Mouse (Mus musculus) thymus, postnatal 4 days (tissue): ENCODE results near the gene Krr1.
"Not testable (repeated sequence)": the region's sequence is repeated elsewhere in the genome, so short reads cannot be mapped to it uniquely, and the experiment has no call there.

Experiments
- DNase-seq: peaks from one replicate; pipeline ENCODE4 v3.0.0; 2021

The Krr1 gene

GRCm38 (mm10) chr10:111983070-111983469 is 10.6 kb downstream of the Krr1 start:
- no peak for DNase-seq

- DNase-seq, result no peak
These were observed 14.0 kb downstream of the Krr1 start for GRCm38 (mm10) chr10:111986453-111986852.

DNA sequence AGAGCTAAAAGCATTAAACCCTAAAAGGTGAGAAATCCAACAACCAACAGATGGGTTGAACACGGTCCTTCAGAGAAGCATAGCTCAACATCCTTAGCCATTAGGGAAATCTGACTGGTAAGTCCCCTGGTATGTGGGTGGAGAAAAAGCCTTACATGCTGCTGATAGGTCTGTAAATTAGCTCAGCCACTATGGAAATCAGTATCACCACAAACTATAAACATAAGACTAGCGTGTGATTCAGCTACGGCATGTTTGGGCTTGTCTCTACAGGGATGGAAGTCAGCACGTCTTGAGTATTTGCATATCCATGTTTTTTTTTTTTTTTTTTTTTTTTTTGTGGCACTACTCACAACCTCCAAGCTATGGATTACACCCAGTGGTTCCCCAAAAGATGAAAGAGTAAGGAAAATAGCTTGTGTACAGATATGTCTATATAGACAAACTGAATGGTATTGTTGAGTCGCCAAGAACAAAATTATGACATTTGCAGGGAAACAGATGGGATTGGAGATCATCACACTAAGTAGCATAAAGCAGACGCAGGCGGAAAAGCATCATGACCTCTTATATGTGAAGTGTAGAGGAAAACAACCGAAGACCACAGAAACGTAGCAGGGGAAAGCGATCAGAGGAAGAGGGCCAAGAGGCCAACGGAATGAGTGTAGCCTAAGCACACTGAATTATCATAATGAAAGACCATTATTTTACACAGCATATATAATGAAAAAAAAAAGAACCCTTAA is 23.5 kb downstream of the Krr1 start:
- DNase-seq, result no peak

DNA sequence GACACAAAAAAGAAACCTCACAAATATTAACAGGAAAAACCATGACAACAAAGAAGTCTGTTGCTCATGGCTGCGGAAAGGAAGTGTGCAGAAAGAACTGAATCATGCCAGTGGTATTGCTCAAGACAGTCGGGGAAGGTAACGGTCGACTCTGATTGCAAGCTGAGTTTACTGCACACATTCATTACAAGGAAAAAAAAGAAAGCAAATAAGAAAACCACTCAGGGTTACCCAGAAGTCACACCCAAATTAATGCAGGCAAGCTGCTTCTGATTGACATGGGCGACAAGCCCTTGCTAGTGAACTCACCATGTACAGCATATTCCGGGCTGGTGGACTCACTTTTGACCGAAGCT is 24.1 kb downstream of the Krr1 start:
- DNase-seq, result peak; percentile 20

DNA sequence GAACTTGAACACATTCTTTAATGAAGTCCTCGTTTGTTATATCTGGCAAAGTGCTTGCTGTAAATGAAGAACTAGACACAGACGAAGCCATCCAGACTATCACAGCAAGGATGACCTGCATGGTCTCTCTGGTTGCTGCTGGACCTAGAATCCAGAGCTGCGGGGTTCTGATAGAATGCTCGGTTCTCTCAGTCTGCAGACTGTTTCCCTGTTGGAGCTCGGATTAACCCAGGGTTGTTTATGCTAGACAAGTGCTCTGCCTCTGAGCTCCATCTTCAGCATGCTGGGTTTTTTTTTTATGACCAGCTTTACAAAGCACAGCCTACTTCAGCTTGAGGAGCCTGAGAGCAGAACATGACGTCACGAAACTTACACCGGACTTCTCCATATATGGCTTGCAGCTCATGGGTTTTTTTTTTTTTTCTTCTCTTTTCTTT is 24.5 kb downstream of the Krr1 start:
- DNase-seq, result peak; percentile 15

DNA sequence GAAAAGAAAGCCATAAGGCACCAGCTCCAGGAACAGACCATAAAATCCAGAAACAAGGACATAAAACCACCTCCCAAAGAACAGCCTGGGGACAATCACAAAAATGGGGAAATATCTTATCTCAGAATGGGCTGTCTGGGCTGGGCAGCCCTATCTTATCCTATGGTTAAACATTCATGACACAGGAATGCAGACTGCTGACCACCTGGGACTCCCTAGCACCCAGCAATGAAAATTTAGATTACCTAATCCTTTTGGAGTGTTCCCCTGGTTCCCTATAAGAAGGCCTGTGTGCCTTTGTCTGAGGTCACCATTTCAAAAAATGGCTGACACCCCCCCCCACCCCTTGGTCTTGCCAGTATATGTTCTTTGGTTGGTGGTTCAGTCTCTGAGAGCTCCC is 25.2 kb downstream of the Krr1 start:
- DNase-seq, result no peak

GRCm38 (mm10) chr10:111999765-112000164 is 27.3 kb downstream of the Krr1 start:
- DNase-seq, result no peak

- no peak for DNase-seq
These were observed 28.1 kb downstream of the Krr1 start for GRCm38 (mm10) chr10:112000568-112000967.

- no peak for DNase-seq
These were observed 28.9 kb downstream of the Krr1 start for GRCm38 (mm10) chr10:112001350-112001749.

DNA sequence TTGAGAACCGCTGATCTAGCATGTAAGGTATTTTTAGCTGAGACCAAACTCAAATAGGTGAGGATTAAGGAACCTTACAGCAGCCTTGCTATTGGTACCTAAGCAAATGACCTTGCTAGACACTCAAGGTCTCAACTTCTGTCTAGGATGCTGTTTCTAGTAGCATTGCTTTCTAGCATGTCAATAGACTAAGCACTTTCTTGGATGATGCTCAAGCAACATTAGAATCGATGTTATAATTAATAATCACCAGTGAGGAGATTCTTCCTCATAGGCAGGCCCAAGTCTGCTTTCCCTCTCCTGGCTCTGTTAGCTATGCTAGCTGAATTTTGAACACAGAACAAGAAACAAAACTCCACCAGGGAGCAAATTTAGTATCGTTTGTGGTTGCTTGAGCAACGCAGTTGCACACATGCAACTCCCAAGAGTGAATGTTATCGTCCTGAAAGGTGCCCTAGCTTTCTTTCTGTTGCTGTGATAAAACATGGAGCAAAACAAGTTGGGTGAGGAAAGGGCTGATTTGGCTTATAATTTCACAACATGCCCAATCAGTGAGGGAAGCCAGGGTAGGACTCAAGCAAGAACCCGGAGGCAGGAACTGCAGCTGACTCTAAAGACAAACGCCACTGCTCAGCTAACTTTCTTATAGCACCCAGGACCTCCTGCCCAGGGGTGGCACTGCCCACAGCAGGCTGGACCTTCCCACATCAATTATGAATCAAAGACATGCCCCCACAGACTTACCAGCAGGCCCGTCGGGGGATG is 29.5 kb downstream of the Krr1 start:
- no peak for DNase-seq

DNA sequence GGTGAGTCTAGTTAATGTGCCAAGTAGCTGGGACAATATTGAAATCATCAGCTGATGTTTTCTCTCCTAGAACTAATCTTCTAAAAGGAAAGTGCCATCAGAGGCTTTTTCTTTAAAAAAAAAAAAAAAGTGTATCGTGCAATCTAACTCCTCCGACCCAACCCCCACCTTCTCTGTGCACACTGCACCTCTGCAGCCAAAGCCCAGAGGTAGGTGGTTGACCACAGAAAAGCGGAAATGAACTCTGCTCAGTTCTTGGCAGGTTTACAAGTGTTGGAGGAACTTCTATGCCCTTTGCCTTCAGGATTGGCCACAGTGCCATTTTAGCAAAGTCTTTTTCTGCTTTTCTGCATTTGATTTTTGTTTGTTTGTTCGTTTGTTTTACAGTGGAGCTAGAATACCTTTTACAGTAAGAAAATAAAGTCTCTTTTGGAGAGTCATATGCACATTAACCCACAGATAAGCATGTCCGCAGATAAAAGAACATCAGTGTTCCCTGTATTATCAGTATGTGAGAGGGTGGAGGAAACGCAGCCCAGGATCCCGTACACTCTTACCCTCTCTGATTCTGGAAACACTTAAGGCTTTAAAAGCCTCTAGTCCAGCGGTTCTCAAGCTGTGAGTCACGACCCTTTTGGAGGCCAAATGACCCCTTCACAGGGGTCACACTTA is 30.2 kb downstream of the Krr1 start, which contains the start of gene Glipr1:
Glipr1 (minus strand) TSS at position 88 of the 672 bp plus-strand sequence.
- DNase-seq, result peak; percentile 45

- not testable (repeated sequence) for DNase-seq
These were observed 37.0 kb downstream of the Krr1 start for GRCm38 (mm10) chr10:112009511-112009910.

DNA sequence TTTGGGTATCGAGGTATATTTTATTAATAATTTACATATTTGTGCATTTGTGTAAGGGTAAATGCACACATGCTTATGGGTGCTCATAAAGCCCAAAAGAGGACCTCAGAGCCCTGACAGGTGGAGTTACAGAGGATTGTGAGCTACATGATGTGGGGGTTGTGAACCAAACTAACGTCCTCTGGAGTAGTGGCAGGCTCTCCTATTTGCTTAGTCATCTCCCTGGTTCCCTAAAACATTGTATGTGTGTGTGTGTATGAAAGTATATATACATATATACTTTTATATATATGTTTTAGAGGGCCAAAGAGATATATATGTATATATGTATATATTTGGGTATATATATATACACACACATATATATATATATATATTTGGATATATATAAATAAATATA is 51.1 kb downstream of the Krr1 start:
- no peak for DNase-seq

DNA sequence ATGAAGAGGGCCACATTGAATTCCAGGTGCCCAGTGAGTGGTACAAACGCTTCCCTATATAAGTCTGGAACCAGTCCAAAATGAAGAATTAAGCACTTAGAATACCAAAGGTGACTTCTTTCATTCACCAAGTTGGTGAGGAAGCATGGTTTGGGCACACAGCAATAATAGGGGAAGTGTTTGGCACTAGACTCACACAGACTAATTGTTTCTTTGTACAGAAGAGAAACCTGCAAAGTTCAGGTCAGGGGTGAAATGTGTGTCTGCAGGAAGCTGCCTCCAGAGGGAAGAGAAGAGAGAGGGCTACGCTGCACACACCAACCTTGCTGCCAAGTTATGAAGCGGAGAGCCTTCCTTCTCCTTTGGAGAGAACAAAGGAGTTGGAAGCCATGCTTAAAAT is 56.2 kb downstream of the Krr1 start:
- not testable (repeated sequence) for DNase-seq
